Mouse (Mus musculus) liver, embryonic 14.5 days (tissue): ENCODE measurements at regions not wholly inside any gene's neighbourhood (a gene's known extent, or its start where the extent isn't known, plus 50 kb on each side); places are given as distances from the start of the nearest gene placed in this dataset.

Source experiments
- CTCF ChIP-seq: IDR thresholded peaks from 2 replicates; pipeline ENCODE4 v1.5.1; 2016; ENCODE audit warnings: antibody characterized with exemption, low read depth, control low read depth
- EP300 ChIP-seq: IDR thresholded peaks from 2 replicates; pipeline ENCODE4 v1.6.1; 2016; ENCODE audit warnings: antibody characterized with exemption, low read depth

DNA sequence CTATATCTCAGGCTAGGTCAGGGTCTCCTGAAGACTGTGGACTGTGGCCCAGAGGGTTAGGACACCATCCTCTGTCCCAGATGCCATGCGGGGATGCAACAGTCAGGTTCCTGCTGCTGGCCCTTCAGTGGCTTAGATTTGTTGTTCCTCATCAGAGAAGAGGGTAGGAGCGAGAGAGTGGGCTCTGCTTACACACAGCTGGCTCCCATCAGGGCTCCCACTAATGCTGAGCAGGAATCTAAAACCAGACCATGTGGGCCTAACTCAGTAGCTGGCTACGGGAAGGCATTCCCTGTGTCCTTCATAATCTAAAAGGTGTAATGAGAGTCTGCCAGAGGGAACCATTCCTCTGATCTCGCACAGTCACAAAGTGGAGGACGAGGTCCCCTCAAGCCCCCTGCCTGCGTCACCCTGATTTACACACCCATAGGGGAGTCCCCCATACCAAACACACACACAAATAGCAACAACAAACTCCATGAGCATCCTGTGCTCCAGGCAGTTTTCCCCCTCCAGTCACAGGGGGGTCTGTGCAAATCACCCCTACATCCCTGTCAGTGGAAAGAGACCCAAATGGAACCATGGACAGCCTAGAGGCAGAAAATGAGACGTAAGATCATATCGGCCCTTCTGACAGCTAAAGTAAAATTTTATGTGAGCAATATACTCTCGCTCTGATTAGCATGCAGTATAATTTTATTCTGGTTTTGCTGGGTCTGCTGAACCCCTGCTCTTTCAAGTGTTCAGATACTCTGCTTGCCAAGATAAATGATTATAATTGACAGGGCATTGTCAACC, 234.8 kb downstream of the 3110018I06Rik start:
- TF ChIP-seq CTCF (no peak), EP300 (no peak)
